Mouse (Mus musculus): Measurements from ENCODE around the gene Zhx3. TPM values are rescaled to one million over a fixed set of nuclear protein-coding genes. Genes with fewer than 3 reads are reported as not detected.

Gene Zhx3
- polyA plus RNA-seq, 1 experiment from 2014 or later = 19.9 TPM

- peaks cover 26% of the 10 kb centered on the region for H3K36me3 ChIP-seq (ENCODE audit: control insufficient read depth, insufficient read depth, low read length)
- no peaks in the 10 kb centered on the region for H3K27me3 ChIP-seq (replicated peaks; ENCODE audit: control insufficient read depth, insufficient read depth, low read length)
- WGBS = 93% methylated on average over 5 of the region's 5 CpGs
- no peak overlapping the region for H3K4me2 ChIP-seq (ENCODE audit: low read length)
- no peaks in the 10 kb centered on the region for H3K9me3 ChIP-seq (ENCODE audit: control insufficient read depth, low read length)
- H3K4me3 ChIP-seq (ENCODE audit: low read length) = no peak overlapping the region
- ATAC-seq = no peak
- no peak overlapping the region for H3K9ac ChIP-seq (ENCODE audit: low read depth, low read length)
- no peak overlapping the region for H3K27ac ChIP-seq (ENCODE audit: low read depth, low read length)
- H3K4me1 ChIP-seq (ENCODE audit: control insufficient read depth, insufficient read depth, low read depth, low read length) = no peaks in the 10 kb centered on the region
These were observed 148.3 kb downstream of the Zhx3 start for GRCm38 (mm10) chr2:160724536-160724935.

- ATAC-seq = no peak
- Histone ChIP-seq H3K4me2 (ENCODE audit: low read length) (no peak overlapping the region), H3K36me3 (ENCODE audit: control insufficient read depth, insufficient read depth, low read length) (peaks cover 29% of the 10 kb centered on the region), H3K9me3 (ENCODE audit: control insufficient read depth, low read length) (no peaks in the 10 kb centered on the region), H3K4me1 (ENCODE audit: control insufficient read depth, insufficient read depth, low read depth, low read length) (no peaks in the 10 kb centered on the region), H3K9ac (ENCODE audit: low read depth, low read length) (no peak overlapping the region), H3K4me3 (ENCODE audit: low read length) (no peak overlapping the region), H3K27me3 (replicated peaks; ENCODE audit: control insufficient read depth, insufficient read depth, low read length) (no peaks in the 10 kb centered on the region), H3K27ac (ENCODE audit: low read depth, low read length) (no peak overlapping the region)
- 98% methylated on average over 4 of the region's 4 CpGs for whole genome bisulfite sequencing
These were observed 149.0 kb downstream of the Zhx3 start for GRCm38 (mm10) chr2:160723613-160724375.

GRCm38 (mm10) chr2:160722714-160723113 is 150.1 kb downstream of the Zhx3 start:
- ATAC-seq = no peak
- no peak overlapping the region for H3K4me3 ChIP-seq (ENCODE audit: low read length)
- WGBS = 83% methylated on average over 4 of the region's 4 CpGs
- H3K27me3 ChIP-seq (replicated peaks; ENCODE audit: control insufficient read depth, insufficient read depth, low read length) = no peaks in the 10 kb centered on the region
- no peak overlapping the region for H3K27ac ChIP-seq (ENCODE audit: low read depth, low read length)
- H3K36me3 ChIP-seq (ENCODE audit: control insufficient read depth, insufficient read depth, low read length) = peaks cover 37% of the 10 kb centered on the region
- no peak overlapping the region for H3K9ac ChIP-seq (ENCODE audit: low read depth, low read length)
- H3K4me2 ChIP-seq (ENCODE audit: low read length) = no peak overlapping the region
- no peaks in the 10 kb centered on the region for H3K4me1 ChIP-seq (ENCODE audit: control insufficient read depth, insufficient read depth, low read depth, low read length)
- H3K9me3 ChIP-seq (ENCODE audit: control insufficient read depth, low read length) = no peaks in the 10 kb centered on the region

- ATAC-seq = peak; percentile 60; the same call in 1 of the 2 replicates
- no peaks in the 10 kb centered on the region for H3K27me3 ChIP-seq (replicated peaks; ENCODE audit: control insufficient read depth, insufficient read depth, low read length)
- 76% methylated on average over 3 of the region's 3 CpGs for WGBS
- H3K27ac ChIP-seq (ENCODE audit: low read depth, low read length) = no peak overlapping the region
- H3K4me1 ChIP-seq (ENCODE audit: control insufficient read depth, insufficient read depth, low read depth, low read length) = no peaks in the 10 kb centered on the region; the same call in 1 of the 2 replicates
- H3K4me3 ChIP-seq (ENCODE audit: low read length) = no peak overlapping the region
- H3K9me3 ChIP-seq (ENCODE audit: control insufficient read depth, low read length) = no peaks in the 10 kb centered on the region
- H3K9ac ChIP-seq (ENCODE audit: low read depth, low read length) = no peak overlapping the region
- no peak overlapping the region for H3K4me2 ChIP-seq (ENCODE audit: low read length)
- H3K36me3 ChIP-seq (ENCODE audit: control insufficient read depth, insufficient read depth, low read length) = peaks cover 57% of the 10 kb centered on the region
These were observed 154.0 kb downstream of the Zhx3 start for GRCm38 (mm10) chr2:160718811-160719210.

GRCm38 (mm10) chr2:160717269-160717668 is 155.5 kb downstream of the Zhx3 start:
- Histone ChIP-seq H3K4me2 (ENCODE audit: low read length) (no peak overlapping the region), H3K36me3 (ENCODE audit: control insufficient read depth, insufficient read depth, low read length) (peaks cover 49% of the 10 kb centered on the region), H3K4me1 (ENCODE audit: control insufficient read depth, insufficient read depth, low read depth, low read length) (no peaks in the 10 kb centered on the region; the same call in 1 of the 2 replicates), H3K4me3 (ENCODE audit: low read length) (no peak overlapping the region), H3K9me3 (ENCODE audit: control insufficient read depth, low read length) (no peaks in the 10 kb centered on the region), H3K9ac (ENCODE audit: low read depth, low read length) (no peak overlapping the region), H3K27ac (ENCODE audit: low read depth, low read length) (no peak overlapping the region), H3K27me3 (replicated peaks; ENCODE audit: control insufficient read depth, insufficient read depth, low read length) (no peaks in the 10 kb centered on the region)
- 78% methylated on average over 5 of the region's 5 CpGs for WGBS
- ATAC-seq = no peak

GRCm38 (mm10) chr2:160715463-160716030 is 157.3 kb downstream of the Zhx3 start:
- H3K36me3 ChIP-seq (ENCODE audit: control insufficient read depth, insufficient read depth, low read length) = peaks cover 40% of the 10 kb centered on the region
- H3K4me3 ChIP-seq (ENCODE audit: low read length) = no peak overlapping the region
- H3K9ac ChIP-seq (ENCODE audit: low read depth, low read length) = no peak overlapping the region
- H3K27ac ChIP-seq (ENCODE audit: low read depth, low read length) = no peak overlapping the region; the same call in 1 of the 2 replicates
- no peak overlapping the region for H3K4me2 ChIP-seq (ENCODE audit: low read length)
- H3K9me3 ChIP-seq (ENCODE audit: control insufficient read depth, low read length) = no peaks in the 10 kb centered on the region
- no peak for ATAC-seq
- H3K4me1 ChIP-seq (ENCODE audit: control insufficient read depth, insufficient read depth, low read depth, low read length) = no peaks in the 10 kb centered on the region; the same call in 1 of the 2 replicates
- 66% methylated on average over 4 of the region's 4 CpGs for WGBS
- no peaks in the 10 kb centered on the region for H3K27me3 ChIP-seq (replicated peaks; ENCODE audit: control insufficient read depth, insufficient read depth, low read length)

GRCm38 (mm10) chr2:160707673-160708072 is 165.1 kb downstream of the Zhx3 start:
- Histone ChIP-seq H3K27ac (ENCODE audit: low read depth, low read length) (no peak overlapping the region), H3K36me3 (ENCODE audit: control insufficient read depth, insufficient read depth, low read length) (peaks cover 8% of the 10 kb centered on the region), H3K9me3 (ENCODE audit: control insufficient read depth, low read length) (no peaks in the 10 kb centered on the region), H3K4me3 (ENCODE audit: low read length) (no peak overlapping the region), H3K4me2 (ENCODE audit: low read length) (no peak overlapping the region), H3K4me1 (ENCODE audit: control insufficient read depth, insufficient read depth, low read depth, low read length) (no peaks in the 10 kb centered on the region), H3K9ac (ENCODE audit: low read depth, low read length) (no peak overlapping the region), H3K27me3 (replicated peaks; ENCODE audit: control insufficient read depth, insufficient read depth, low read length) (no peaks in the 10 kb centered on the region)
- no peak for ATAC-seq
- WGBS = 77% methylated on average over 3 of the region's 3 CpGs

GRCm38 (mm10) chr2:160702824-160703223 is 170.0 kb downstream of the Zhx3 start:
- H3K4me1 ChIP-seq (ENCODE audit: control insufficient read depth, insufficient read depth, low read depth, low read length) = no peaks in the 10 kb centered on the region
- H3K4me2 ChIP-seq (ENCODE audit: low read length) = no peak overlapping the region
- ATAC-seq = no peak
- no peaks in the 10 kb centered on the region for H3K9me3 ChIP-seq (ENCODE audit: control insufficient read depth, low read length)
- no peaks in the 10 kb centered on the region for H3K27me3 ChIP-seq (replicated peaks; ENCODE audit: control insufficient read depth, insufficient read depth, low read length)
- peaks cover 24% of the 10 kb centered on the region for H3K36me3 ChIP-seq (ENCODE audit: control insufficient read depth, insufficient read depth, low read length)
- no peak overlapping the region for H3K9ac ChIP-seq (ENCODE audit: low read depth, low read length)
- H3K27ac ChIP-seq (ENCODE audit: low read depth, low read length) = no peak overlapping the region
- no peak overlapping the region for H3K4me3 ChIP-seq (ENCODE audit: low read length)

GRCm38 (mm10) chr2:160701603-160702002 is 171.2 kb downstream of the Zhx3 start:
- Histone ChIP-seq H3K4me3 (ENCODE audit: low read length) (no peak overlapping the region), H3K4me1 (ENCODE audit: control insufficient read depth, insufficient read depth, low read depth, low read length) (no peaks in the 10 kb centered on the region), H3K9me3 (ENCODE audit: control insufficient read depth, low read length) (no peaks in the 10 kb centered on the region), H3K27ac (ENCODE audit: low read depth, low read length) (no peak overlapping the region), H3K36me3 (ENCODE audit: control insufficient read depth, insufficient read depth, low read length) (peaks cover 24% of the 10 kb centered on the region), H3K4me2 (ENCODE audit: low read length) (no peak overlapping the region), H3K9ac (ENCODE audit: low read depth, low read length) (no peak overlapping the region), H3K27me3 (replicated peaks; ENCODE audit: control insufficient read depth, insufficient read depth, low read length) (no peaks in the 10 kb centered on the region)
- WGBS = 85% methylated on average over 3 of the region's 3 CpGs
- no peak for ATAC-seq

Measured in hindbrain, embryonic 16.5 days (tissue).